Mouse (Mus musculus) cerebellum, adult 2 months (tissue): ENCODE results near the gene Plet1. TPM values are rescaled to one million over a fixed set of nuclear protein-coding genes. Genes with fewer than 3 reads are reported as not detected.

Experiments used
- DNase-seq, 2 experiments: peaks; one replicate each; pipeline ENCODE4 v3.0.0; 2021
- H3K27ac ChIP-seq: fragments of 200-500 bp; 2 replicates; pipeline ENCODE4 v1.5.1; 2012; ENCODE audit warnings: low read length, control low read depth, inconsistent platforms; ENCODE audit not compliant: insufficient read depth
- H3K27me3 ChIP-seq: fragments of 200-500 bp; 2 replicates; pipeline ENCODE4 v1.6.1; 2012; ENCODE audit warnings: inconsistent platforms, mild to moderate bottlenecking, low read length, moderate library complexity; ENCODE audit not compliant: control insufficient read depth, insufficient read depth
- H3K4me1 ChIP-seq: fragments of 200-500 bp; 2 replicates; pipeline ENCODE4 v1.6.1; 2011; ENCODE audit warnings: low read length; ENCODE audit not compliant: control insufficient read depth, insufficient read depth
- H3K4me3 ChIP-seq: fragments of 200-500 bp; replicated peaks from 2 replicates; pipeline ENCODE3; 2011; ENCODE audit warnings: mild to moderate bottlenecking, low read depth, low read length, control low read depth; ENCODE audit not compliant: insufficient read depth
- CTCF ChIP-seq: fragments of 200-500 bp; IDR thresholded peaks from 2 replicates; pipeline ENCODE4 v1.5.1; 2011; ENCODE audit warnings: low read depth, mild to moderate bottlenecking, control low read depth, low read length, moderate library complexity, borderline replicate concordance; ENCODE audit not compliant: insufficient read depth
- POLR2A ChIP-seq: fragments of 200-500 bp; IDR thresholded peaks from 2 replicates; pipeline ENCODE4 v1.6.1; 2011; ENCODE audit warnings: low read length, control low read depth, borderline replicate concordance; ENCODE audit not compliant: insufficient read depth
- WGBS: fragments of 180-500 bp; shearing (Covaris S2); methylation state at CpG from one replicate; pipeline ENCODE4 v1.1.7; 2018; 5-methylcytosine and 5-hydroxymethylcytosine counted together
- polyA plus RNA-seq: library from polyadenylated mRNA; depleted of rRNA; stranded (reverse); fragments of >200 nt; gene quantifications from 2 replicates; pipeline ENCODE4 v1.2.3, GENCODE M21; 2012

Plet1 gene
- polyA plus RNA-seq, 1 experiment = 0.23 TPM

- DNase-seq = no peak
- WGBS = 58% methylated on average over 7 of the region's 7 CpGs
- TF ChIP-seq POLR2A (no peak), CTCF (no peak)
- Histone ChIP-seq H3K27ac (no peak overlapping the region), H3K4me3 (no peak overlapping the region), H3K27me3 (no peaks in the 10 kb centered on the region), H3K4me1 (no peaks in the 10 kb centered on the region)
These were observed 45.8 kb downstream of the Plet1 start for GRCm38 (mm10) chr9:50540170-50540569.

DNA sequence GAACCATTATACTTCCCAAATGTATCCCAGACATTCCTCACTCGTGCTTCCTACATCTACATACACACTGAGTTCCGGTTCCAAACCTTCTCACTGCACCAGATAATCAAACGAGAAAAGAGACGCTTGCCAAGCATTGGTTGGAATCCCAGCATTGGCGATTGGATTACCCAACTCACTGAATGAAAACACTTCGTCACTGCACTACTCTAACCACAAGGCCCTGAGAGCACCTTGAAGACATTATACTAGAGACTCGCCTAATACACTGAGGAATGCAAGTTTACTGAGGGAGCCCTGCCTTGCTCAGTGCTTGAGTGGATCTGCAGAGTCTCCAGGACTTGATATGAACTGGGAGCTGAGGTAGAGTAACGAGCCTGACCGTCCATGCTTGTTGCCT is 48.1 kb downstream of the Plet1 start:
- H3K27ac ChIP-seq = no peak overlapping the region
- no peaks in the 10 kb centered on the region for H3K4me1 ChIP-seq
- 68% methylated on average over 9 of the region's 9 CpGs for WGBS
- no peak for TF ChIP-seq CTCF
- TF ChIP-seq POLR2A = no peak
- no peaks in the 10 kb centered on the region for H3K27me3 ChIP-seq
- H3K4me3 ChIP-seq = no peak overlapping the region
- no peak for DNase-seq

- H3K4me3 ChIP-seq = no peak overlapping the region
- H3K4me1 ChIP-seq = no peaks in the 10 kb centered on the region
- no peak for DNase-seq
- TF ChIP-seq CTCF (no peak), POLR2A (no peak)
- H3K27me3 ChIP-seq = no peaks in the 10 kb centered on the region; the same call in 1 of the 2 replicates
- no peak overlapping the region for H3K27ac ChIP-seq
- 43% methylated on average over 5 of the region's 5 CpGs for WGBS
These were observed 53.6 kb downstream of the Plet1 start for GRCm38 (mm10) chr9:50547859-50548478.

DNA sequence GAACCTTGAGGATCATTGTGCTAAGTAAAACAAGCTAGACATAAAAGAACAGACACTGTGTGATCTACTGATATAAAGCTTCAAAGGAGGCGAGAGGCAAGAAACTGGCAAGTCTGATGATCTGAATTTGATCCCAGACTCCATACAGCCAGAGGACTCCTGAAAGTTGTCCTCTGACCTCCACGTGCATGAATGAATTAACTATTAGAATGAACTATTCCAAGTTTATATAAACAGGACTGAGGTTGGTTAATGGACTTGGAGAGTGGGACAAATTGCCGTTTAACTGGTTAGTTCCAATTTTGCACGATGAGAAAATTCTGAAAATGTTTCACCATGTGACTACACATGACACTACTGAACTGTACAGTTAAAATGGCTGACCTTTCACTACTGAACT is 54.6 kb downstream of the Plet1 start:
- WGBS = 84% methylated on average over 4 of the region's 4 CpGs
- Histone ChIP-seq H3K27me3 (no peaks in the 10 kb centered on the region; the same call in 1 of the 2 replicates), H3K4me3 (no peak overlapping the region), H3K4me1 (no peaks in the 10 kb centered on the region), H3K27ac (no peak overlapping the region)
- DNase-seq = no peak
- TF ChIP-seq CTCF = no peak
- no peak for TF ChIP-seq POLR2A

DNA sequence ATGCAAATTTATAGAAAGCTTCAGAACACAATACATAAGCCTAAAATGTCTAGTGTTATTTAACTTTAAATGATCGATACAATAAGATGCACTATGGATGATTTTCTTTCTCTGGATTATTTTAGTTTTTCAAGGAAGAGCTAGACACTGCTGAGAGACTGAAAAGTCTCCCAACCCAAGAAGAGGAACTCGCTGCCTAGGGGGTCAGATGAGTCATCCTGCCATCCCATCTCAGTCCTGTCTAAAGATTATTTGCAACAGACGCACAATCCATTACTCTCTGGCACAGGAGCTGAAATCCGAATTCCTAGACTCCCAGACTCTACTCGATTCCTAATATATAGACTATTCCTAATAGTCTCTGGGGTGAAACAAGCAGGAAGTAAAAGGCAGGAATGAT is 57.9 kb downstream of the Plet1 start:
- TF ChIP-seq POLR2A (no peak), CTCF (no peak)
- WGBS = 77% methylated on average over 5 of the region's 5 CpGs
- DNase-seq = no peak
- no peak overlapping the region for H3K4me3 ChIP-seq
- H3K4me1 ChIP-seq = no peaks in the 10 kb centered on the region
- no peaks in the 10 kb centered on the region; the same call in 1 of the 2 replicates for H3K27me3 ChIP-seq
- no peak overlapping the region for H3K27ac ChIP-seq

DNA sequence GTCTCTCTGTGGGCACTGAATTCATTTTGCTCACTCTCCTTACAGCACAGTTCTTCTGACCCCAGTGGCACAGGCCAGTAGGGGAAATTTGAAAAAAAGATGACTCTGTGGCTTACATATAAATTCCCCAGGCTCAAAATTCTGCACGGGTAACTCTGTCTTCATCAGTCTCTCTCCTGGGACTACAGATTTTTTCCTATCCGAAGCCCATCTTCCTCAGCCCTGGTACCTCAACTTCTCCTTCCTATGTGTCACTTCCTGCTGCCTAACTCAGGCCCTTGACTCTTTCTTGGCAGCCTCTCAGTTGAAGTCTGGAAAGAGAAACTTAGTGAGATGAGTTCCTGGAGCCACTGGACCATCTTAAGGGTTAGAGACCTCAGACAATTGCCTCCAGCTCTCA is 59.2 kb downstream of the Plet1 start:
- Histone ChIP-seq H3K27ac (no peak overlapping the region), H3K4me3 (no peak overlapping the region), H3K4me1 (no peaks in the 10 kb centered on the region), H3K27me3 (no peaks in the 10 kb centered on the region; the same call in 1 of the 2 replicates)
- no peak for TF ChIP-seq CTCF
- TF ChIP-seq POLR2A = no peak
- 75% methylated on average over 2 of the region's 2 CpGs for WGBS
- DNase-seq = no peak

DNA sequence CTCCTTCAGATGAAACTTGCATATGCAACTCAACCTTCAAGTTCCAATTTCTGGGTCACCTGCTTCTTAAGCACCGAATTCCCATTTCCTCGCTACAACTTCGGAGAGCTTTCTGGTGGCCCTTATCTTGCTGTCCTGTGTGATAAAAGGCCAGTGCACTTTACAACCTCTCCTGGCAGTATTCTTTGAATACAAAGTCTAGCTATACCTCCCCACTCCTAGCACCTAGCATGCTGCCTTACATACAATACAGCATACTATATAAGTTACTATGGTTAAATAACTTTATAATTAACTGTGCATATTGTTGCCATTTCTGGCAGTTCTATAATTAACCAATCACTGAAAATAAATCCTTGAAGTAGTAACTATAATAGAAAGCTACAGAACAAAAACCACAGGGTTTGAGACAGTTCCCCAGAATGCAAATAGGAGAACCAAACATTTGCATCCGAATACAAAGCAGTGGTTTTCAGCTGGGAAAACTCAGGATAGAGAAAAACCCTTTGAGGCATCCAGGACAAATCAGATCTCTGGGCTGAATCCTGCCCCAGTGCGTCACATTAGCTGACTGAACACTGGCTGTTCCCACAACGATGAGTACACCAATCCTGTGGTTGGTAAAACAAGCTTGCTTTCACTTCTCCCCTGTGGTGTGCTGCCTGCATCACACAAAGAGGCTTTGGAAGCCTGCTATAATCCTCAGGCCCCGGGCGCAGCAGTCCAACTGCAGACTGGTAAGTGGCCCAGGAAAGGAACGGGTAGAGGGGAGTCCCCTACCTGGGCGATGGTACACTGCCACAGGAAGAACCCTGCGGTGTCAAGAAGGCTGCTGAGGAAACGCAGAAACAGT is 60.1 kb downstream of the Plet1 start, which contains the start of gene Il18:
Gene Il18, plus strand, starts transcription at position 587 of the 853 bp plus-strand sequence.
- no peak for TF ChIP-seq CTCF
- TF ChIP-seq POLR2A = no peak
- H3K4me3 ChIP-seq = peak within 1 kb of the TSS; percentile 29
- H3K27me3 ChIP-seq = no peaks in the 10 kb centered on the region
- H3K27ac ChIP-seq = peak within 1 kb of the TSS; percentile 54; the same call in 1 of the 2 replicates
- H3K4me1 ChIP-seq = no peaks in the 10 kb centered on the region
- 30% methylated on average over 12 of the region's 12 CpGs for WGBS
- peak; percentile 18 to 35 for DNase-seq
